Mouse (Mus musculus) limb, embryonic 14.5 days (tissue): Measurements from ENCODE around the gene Hoxc9. TPM values are rescaled to one million over a fixed set of nuclear protein-coding genes. Genes with fewer than 3 reads are reported as not detected.

Source experiments
- ATAC-seq: fragments of 200-750 bp; cut with Nextera tagmentation; 2 replicates; pipeline ENCODE4 v1.8.0; 2017; ENCODE audit warnings: low read depth, moderate number of reproducible peaks, moderate TSS enrichment; ENCODE audit not compliant: low FRiP score
- DNase-seq: peaks from one replicate; pipeline ENCODE4 v3.0.0-alpha.2; 2015; ENCODE audit warnings: low spot score
- H3K27ac ChIP-seq: fragments of 300-500 bp; sonication (generic); replicated peaks from 2 replicates; pipeline ENCODE4 v1.5.1; 2014; ENCODE audit warnings: low read depth, mild to moderate bottlenecking, low read length, moderate library complexity, mixed read lengths
- H3K27me3 ChIP-seq: fragments of 300-500 bp; sonication (generic); 2 replicates; pipeline ENCODE4 v1.6.1; 2014; ENCODE audit warnings: low read length, mixed read lengths; ENCODE audit not compliant: control insufficient read depth, insufficient read depth
- H3K36me3 ChIP-seq: fragments of 300-500 bp; sonication (generic); 2 replicates; pipeline ENCODE4 v1.6.1; 2014; ENCODE audit warnings: mild to moderate bottlenecking, low read length, moderate library complexity, mixed read lengths; ENCODE audit not compliant: control insufficient read depth, insufficient read depth
- H3K4me1 ChIP-seq: fragments of 300-500 bp; sonication (generic); 2 replicates; pipeline ENCODE4 v1.6.1; 2014; ENCODE audit warnings: antibody characterized with exemption, low read length, mixed read lengths; ENCODE audit not compliant: control insufficient read depth, insufficient read depth
- H3K4me2 ChIP-seq: fragments of 300-500 bp; sonication (generic); replicated peaks from 2 replicates; pipeline ENCODE4 v1.6.1; 2014; ENCODE audit warnings: low read depth, mild to moderate bottlenecking, low read length, moderate library complexity; ENCODE audit not compliant: severe bottlenecking
- H3K4me3 ChIP-seq: fragments of 300-500 bp; sonication (generic); replicated peaks from 2 replicates; pipeline ENCODE4 v1.5.1; 2014; ENCODE audit warnings: low read length
- H3K9ac ChIP-seq: fragments of 300-500 bp; sonication (generic); 2 replicates; pipeline ENCODE4 v1.6.1; 2014; ENCODE audit warnings: mild to moderate bottlenecking, low read depth, low read length, moderate library complexity; ENCODE audit not compliant: severe bottlenecking
- H3K9me3 ChIP-seq: fragments of 300-500 bp; sonication (generic); 2 replicates; pipeline ENCODE4 v1.6.1; 2016; ENCODE audit warnings: low read length; ENCODE audit not compliant: control insufficient read depth
- POLR2A ChIP-seq: fragments of 200-500 bp; IDR thresholded peaks from 2 replicates; pipeline ENCODE4 v1.8.0; 2012; ENCODE audit warnings: inconsistent platforms, mild to moderate bottlenecking, moderate library complexity, borderline replicate concordance; ENCODE audit not compliant: insufficient read depth, insufficient read length; ENCODE audit errors: extremely low read depth
- WGBS: fragments of 180-500 bp; shearing (Covaris S2); extraction: QIAGEN DNeasy Blood & Tissue Kit; methylation state at CpG from one replicate; pipeline ENCODE4 v1.1.7; 2014; 5-methylcytosine and 5-hydroxymethylcytosine counted together
- polyA plus RNA-seq, 2 experiments: library from polyadenylated mRNA; depleted of rRNA in 1 of 2; stranded (reverse) in 1 of 2; unstranded in 1 of 2; fragments of >200 nt; fragmentation: Nextera tagmentation in 1 of 2; extraction: Ambion mirVana in 1 of 2; gene quantifications; 2 replicates each; pipeline versions ENCODE4 v1.2.1 to v1.2.3; 2012 to 2014

The Hoxc9 gene
- polyA plus RNA-seq, 2 experiments = 1.1 to 2.1 TPM

GRCm38 (mm10) chr15:103011928-103012486 is 35.8 kb downstream of the Hoxc9 start:
- no peak overlapping the region; the same call in 1 of the 2 replicates for H3K9ac ChIP-seq
- ATAC-seq (no peak), DNase-seq (no peak)
- H3K4me2 ChIP-seq = no peak overlapping the region; the same call in 1 of the 2 replicates
- H3K27me3 ChIP-seq = peaks cover 97% of the 10 kb centered on the region
- TF ChIP-seq POLR2A = no peak
- no peak overlapping the region; the same call in 1 of the 2 replicates for H3K4me3 ChIP-seq
- H3K27ac ChIP-seq = no peak overlapping the region
- peaks cover 11% of the 10 kb centered on the region; the same call in 1 of the 2 replicates for H3K4me1 ChIP-seq
- no peaks in the 10 kb centered on the region for H3K36me3 ChIP-seq
- WGBS = 16% methylated on average over 26 of the region's 26 CpGs
- H3K9me3 ChIP-seq = no peaks in the 10 kb centered on the region

- no peak overlapping the region for H3K27ac ChIP-seq
- ATAC-seq = no peak
- peaks cover 97% of the 10 kb centered on the region for H3K27me3 ChIP-seq
- H3K9me3 ChIP-seq = no peaks in the 10 kb centered on the region
- 6% methylated on average over 17 of the region's 17 CpGs for WGBS
- no peak for TF ChIP-seq POLR2A
- no peaks in the 10 kb centered on the region for H3K36me3 ChIP-seq
- peak overlapping the region; percentile 50 for H3K4me2 ChIP-seq
- no peak overlapping the region for H3K9ac ChIP-seq
- H3K4me3 ChIP-seq = peak overlapping the region; percentile 31
- H3K4me1 ChIP-seq = peaks cover 14% of the 10 kb centered on the region; the same call in 1 of the 2 replicates
- peak; percentile 82 for DNase-seq
Measured at GRCm38 (mm10) chr15:103013238-103013984, 37.2 kb downstream of the Hoxc9 start.

- Histone ChIP-seq H3K9ac (peak overlapping the region; percentile 22), H3K4me3 (peak overlapping the region; percentile 31), H3K27me3 (peaks cover 97% of the 10 kb centered on the region), H3K27ac (no peak overlapping the region; the same call in 1 of the 2 replicates), H3K36me3 (no peaks in the 10 kb centered on the region), H3K9me3 (no peaks in the 10 kb centered on the region), H3K4me2 (peak overlapping the region; percentile 50), H3K4me1 (peaks cover 14% of the 10 kb centered on the region; the same call in 1 of the 2 replicates)
- ATAC-seq (peak; percentile 58), DNase-seq (peak; percentile 64)
- under 1% methylated on average over 45 of the region's 57 CpGs for WGBS
- TF ChIP-seq POLR2A = no peak
Measured at GRCm38 (mm10) chr15:103014166-103015008, 38.1 kb downstream of the Hoxc9 start.

GRCm38 (mm10) chr15:103015009-103015399 is 38.8 kb downstream of the Hoxc9 start:
- 4% methylated on average over 18 of the region's 28 CpGs for WGBS

More at GRCm38 (mm10) chr15:103015009-103015399, 38.8 kb downstream of the Hoxc9 start:
- Histone ChIP-seq H3K36me3 (no peaks in the 10 kb centered on the region), H3K27ac (no peak overlapping the region), H3K4me2 (peak overlapping the region; percentile 50), H3K4me3 (peak overlapping the region; percentile 31), H3K9ac (peak overlapping the region; percentile 6; the same call in 1 of the 2 replicates), H3K27me3 (peaks cover 97% of the 10 kb centered on the region), H3K4me1 (peaks cover 14% of the 10 kb centered on the region; the same call in 1 of the 2 replicates), H3K9me3 (no peaks in the 10 kb centered on the region)
- TF ChIP-seq POLR2A = no peak
- ATAC-seq (no peak), DNase-seq (no peak)
